Mouse (Mus musculus) testis, postnatal 14 days (tissue): ENCODE measurements at regions not wholly inside any gene's neighbourhood (a gene's known extent, or its start where the extent isn't known, plus 50 kb on each side); places are given as distances from the start of the nearest gene placed in this dataset.
A peak's percentile ranks its signal among the peaks of the same experiment; 100 is the strongest.

Experiments used
- DNase-seq: peaks from one replicate; pipeline ENCODE4 v3.0.0; 2021; ENCODE audit warnings: low spot score

GRCm38 (mm10) chr10:126492211-126492610 lies 408.9 kb downstream of the Atp23 start:
- DNase-seq = no peak

GRCm38 (mm10) chr10:126485129-126485528 lies 416.0 kb downstream of the Atp23 start:
- DNase-seq = no peak

DNA sequence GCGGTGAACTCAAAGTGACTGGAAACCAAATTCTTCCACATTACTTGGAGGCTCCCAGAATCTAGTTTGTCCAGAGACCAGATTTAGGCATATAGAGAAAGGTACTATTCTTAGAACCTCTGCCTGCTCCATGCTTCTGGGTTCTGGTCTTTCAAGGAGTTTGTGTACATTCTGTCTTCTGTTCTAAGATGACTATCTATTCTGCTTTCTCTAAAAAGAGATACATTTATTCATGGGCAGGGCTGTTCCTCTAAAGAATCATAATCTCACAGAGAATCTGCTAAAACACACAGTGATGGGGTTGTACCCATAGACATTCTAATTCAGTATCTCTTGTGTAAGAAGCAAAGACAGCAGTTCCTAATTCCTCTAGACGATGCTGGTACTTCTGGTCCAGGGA lies 417.7 kb downstream of the Atp23 start:
- DNase-seq = no peak

- DNase-seq = no peak
Measured at GRCm38 (mm10) chr10:126480382-126480781, 420.8 kb downstream of the Atp23 start.

GRCm38 (mm10) chr10:126479743-126480142 lies 421.4 kb downstream of the Atp23 start:
- no peak for DNase-seq

GRCm38 (mm10) chr10:126473050-126473719 lies 428.0 kb downstream of the Atp23 start:
- no peak for DNase-seq

DNA sequence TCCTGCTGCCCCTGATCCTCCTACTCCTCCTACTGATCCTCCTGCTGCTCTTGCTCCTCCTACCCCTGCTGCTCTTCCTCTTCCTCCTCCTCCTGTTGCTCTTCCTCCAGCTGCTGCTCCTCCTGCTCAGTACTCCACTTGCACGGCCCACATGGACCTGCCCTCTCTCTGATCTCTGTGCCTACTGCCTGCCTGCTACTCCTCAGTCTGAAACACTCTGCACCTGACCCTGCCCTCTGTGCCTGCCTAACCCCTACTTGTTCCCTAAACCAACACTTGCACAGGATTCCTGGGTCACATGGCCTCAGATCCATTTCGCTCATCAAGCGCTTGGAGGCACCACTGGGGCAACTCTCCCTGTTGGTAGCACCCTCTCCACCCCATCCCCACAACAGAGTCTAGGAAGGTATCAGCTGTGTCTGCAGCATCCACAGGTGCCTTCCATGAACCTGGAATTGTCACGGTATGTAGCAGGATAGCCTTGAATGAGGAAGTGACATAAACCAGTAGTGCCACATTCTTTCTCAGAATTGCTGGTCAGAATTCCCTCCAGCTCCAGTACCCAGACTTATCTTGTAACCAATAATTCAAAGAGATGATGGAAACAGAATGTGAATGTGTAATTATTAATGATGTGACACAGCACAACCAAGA lies 430.2 kb downstream of the Atp23 start:
- no peak for DNase-seq

DNA sequence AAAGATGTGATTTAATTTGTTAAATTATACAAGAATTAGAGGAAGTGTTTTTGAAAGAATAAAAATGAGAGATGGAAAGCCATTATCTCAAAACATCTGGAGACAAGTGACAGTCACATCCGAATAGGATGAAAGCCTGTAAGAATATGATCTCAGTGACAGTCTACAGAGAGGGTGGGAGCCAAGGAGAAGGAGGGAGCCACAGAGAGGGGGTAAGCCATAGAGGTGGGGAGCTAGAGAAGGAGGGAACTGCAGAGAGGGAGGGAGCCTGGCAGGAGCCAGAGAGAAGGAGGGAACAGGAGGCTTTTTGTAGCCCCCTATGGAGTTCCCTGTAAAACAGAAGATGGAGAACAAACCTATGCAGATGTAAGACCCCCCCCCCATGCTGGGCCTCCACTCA lies 438.4 kb downstream of the Atp23 start:
- DNase-seq = no peak

- no peak for DNase-seq
Measured at GRCm38 (mm10) chr10:126458523-126458922, 442.6 kb downstream of the Atp23 start.

GRCm38 (mm10) chr10:126452757-126453528 lies 448.2 kb downstream of the Atp23 start:
- no peak for DNase-seq

GRCm38 (mm10) chr10:126452057-126452622 lies 449.0 kb downstream of the Atp23 start:
- no peak for DNase-seq

DNA sequence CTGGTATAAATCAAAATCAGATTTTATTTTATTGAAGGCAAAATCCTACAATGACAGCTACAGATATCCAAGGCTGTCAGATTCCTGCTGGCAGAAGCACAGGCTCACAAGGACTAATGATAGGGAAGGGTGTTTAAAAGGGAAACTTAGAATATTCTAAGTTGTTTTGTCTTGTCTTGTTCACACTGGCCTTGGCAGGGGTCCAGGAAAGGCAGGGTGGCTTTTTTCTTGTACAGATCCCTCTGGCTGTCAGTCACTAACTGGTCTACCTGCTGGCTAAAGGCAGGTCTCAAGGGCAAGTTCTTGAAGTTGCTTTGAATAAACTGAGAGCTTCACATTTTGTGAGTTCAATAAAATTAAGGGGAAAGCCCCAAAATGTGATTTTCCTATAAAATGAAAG lies 465.3 kb downstream of the Lrig3 start:
- no peak for DNase-seq

DNA sequence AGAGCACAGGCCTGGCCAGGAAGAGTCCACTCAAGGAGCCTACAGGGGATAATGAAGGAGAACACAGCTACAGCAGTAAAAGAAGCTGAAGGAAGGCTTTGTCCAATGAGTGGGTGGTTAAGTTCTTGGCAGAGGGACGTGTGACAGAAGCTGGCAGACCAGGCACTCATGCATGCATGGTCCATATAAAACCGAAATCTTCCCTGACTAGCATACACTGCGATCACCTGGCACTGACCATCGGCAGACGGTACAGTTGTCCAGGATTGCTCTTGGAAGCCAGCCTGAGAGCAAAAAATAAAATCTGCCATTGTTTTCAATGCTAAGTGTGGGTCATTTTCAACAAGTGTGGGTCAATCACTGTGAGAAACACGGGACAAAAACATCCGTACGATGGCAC lies 464.4 kb downstream of the Lrig3 start:
- DNase-seq = no peak

GRCm38 (mm10) chr10:126429502-126429901 lies 463.5 kb downstream of the Lrig3 start:
- DNase-seq = no peak

DNA sequence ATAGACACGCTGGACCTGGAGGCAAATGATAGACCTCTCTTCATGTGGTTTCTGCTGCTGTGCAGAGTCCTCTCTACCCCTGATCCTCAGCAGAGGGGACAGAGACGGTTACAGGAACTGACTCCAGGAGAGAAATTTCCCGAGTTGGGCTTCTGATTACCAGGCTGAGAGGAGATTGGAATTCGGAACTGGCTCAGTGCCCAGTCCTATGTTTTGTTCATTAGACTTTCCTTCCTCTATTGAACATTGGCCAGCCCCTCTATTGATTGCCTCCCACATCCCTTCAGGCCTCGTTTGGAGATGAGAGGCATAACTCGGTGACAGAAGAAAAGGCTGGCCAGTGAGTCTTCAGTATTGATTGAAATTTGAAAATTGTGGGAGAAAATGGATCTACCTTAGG lies 456.1 kb downstream of the Lrig3 start:
- DNase-seq = no peak

- DNase-seq = no peak
Measured at GRCm38 (mm10) chr10:126413786-126414185, 447.8 kb downstream of the Lrig3 start.

DNA sequence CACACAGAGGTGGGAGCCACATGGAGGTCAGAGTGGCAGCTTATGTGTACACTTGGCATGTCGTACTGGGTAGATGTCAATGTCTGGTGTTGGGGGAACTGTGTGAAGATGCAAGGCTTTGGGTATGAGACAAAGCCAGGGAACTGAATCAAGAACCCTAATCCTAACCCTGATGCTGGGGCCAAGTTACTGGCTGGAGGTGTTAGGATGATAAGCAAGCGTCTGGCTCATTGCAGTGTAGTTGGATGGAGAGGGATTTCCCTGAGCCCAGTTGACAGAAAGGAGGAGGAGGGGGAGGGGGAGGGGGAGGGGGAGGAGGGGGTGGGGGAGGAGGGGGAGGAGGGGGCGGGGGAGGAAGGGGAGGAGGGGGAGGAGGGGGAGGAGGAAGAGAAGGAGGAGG lies 426.3 kb downstream of the Lrig3 start:
- no peak for DNase-seq

DNA sequence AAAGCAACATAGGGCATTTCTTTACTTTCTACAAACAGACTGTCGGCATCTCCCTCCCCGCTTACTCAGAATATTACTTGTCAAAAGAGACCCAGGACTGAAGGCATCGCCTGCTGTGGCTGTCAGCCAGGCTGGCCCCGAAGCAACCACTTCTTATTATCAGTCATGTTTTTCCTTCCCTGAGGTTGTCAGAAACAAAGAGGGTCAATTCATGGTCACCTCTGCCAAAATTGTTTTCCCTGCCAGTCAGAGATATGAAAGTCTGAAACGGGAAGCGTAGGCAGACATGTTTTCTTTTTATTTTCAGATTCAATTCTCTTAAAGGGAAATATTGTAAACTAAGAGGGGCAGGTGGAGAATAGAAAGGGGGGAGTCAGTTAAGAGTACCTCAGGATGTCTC lies 425.8 kb downstream of the Lrig3 start:
- no peak for DNase-seq

- peak; percentile 27 for DNase-seq
Measured at GRCm38 (mm10) chr10:126386430-126386829, 420.5 kb downstream of the Lrig3 start.

DNA sequence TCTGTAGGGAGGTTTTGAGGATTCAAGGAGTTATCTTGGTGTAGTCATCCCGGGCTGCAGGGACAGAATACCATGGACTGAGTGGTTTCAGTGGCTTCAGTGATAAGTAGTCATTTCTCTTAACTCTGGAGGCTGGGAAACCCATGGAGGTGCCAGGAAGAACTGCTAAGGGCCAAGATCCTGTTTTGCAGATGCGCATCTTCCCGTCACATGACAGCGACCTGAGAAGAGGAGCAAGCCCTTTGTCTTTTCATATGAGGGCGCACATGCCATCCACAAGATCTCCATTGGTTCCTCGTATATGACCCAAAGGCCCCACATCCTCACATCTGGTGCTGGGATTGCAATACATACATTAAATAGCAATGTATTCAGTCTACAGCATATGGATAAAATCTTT lies 419.7 kb downstream of the Lrig3 start:
- no peak for DNase-seq

DNA sequence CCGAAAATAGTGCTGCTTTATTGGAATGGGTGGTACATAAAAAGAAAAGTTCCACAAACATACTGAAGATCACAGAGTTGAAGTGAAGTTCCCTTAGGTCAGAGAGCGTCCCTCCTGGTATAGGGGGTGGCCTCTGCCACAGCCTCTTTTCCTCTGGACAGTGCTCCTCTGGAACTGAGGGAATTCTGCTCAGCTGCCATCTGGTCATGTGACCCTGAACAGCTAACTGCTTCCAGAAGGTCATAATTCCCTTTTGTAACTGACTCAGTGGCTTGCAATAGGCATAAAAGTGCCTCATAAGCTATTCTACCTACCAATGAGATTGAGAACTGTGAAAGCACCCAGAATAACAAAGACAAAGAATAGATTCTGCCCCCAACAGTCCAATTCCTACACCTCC lies 414.4 kb downstream of the Lrig3 start:
- no peak for DNase-seq

DNA sequence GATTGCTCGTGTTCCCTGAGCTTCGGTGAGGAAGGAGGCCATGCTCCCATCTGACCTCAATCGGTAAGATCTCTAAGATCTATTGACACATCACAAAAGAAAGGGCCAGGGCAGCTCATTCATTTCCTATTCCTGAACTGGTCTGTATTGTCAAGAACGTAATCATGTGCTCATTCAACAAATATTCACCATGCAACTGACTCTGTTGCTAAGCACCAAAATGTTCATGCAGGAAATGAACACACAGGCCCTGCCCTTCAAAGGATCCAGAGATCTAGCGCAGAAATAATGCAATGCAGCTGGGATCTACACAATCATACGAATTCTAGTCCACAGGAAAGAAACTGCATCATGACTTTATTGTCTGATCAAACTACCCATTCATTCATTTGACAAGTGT lies 413.3 kb downstream of the Lrig3 start:
- DNase-seq = no peak

DNA sequence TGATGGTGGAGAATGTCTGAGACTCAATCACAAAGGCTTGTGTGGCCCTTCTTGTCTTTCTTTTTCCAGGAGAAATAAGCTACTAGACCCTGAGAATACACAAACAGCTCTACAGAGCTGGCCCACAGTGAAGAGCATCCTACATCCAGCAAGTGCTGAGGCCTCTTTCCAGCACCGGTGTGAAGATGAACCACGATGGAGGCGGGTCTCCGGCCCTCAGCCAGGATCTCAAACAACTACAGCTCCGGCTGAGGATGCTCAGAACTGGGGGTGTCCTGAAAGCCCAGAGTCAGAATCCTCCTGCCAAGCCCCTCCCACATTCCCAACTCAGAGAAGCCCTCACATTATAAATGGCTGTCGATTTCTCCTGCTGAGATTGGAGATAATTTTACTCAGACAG lies 407.9 kb downstream of the Lrig3 start:
- DNase-seq = no peak
